Mouse (Mus musculus) liver, adult 2 months (tissue): ENCODE measurements around the gene Gm49322.

Source experiments
- CTCF ChIP-seq: fragments of 200-500 bp; IDR thresholded peaks from 2 replicates; pipeline ENCODE4 v1.5.1; 2011; ENCODE audit warnings: low read depth, low read length, control low read depth
- POLR2A ChIP-seq: fragments of 200-500 bp; IDR thresholded peaks from 2 replicates; pipeline ENCODE4 v1.6.1; 2011; ENCODE audit warnings: low read length, control low read depth; ENCODE audit not compliant: insufficient read depth; ENCODE audit errors: extremely low read depth

GRCm38 (mm10) chr10:80646936-80647335 is 41.1 kb downstream of the Gm49322 start:
- TF ChIP-seq CTCF = no peak
- no peak for TF ChIP-seq POLR2A
